ENCODE assay signal across 8 mouse cellular contexts in the genomic region with DNA sequence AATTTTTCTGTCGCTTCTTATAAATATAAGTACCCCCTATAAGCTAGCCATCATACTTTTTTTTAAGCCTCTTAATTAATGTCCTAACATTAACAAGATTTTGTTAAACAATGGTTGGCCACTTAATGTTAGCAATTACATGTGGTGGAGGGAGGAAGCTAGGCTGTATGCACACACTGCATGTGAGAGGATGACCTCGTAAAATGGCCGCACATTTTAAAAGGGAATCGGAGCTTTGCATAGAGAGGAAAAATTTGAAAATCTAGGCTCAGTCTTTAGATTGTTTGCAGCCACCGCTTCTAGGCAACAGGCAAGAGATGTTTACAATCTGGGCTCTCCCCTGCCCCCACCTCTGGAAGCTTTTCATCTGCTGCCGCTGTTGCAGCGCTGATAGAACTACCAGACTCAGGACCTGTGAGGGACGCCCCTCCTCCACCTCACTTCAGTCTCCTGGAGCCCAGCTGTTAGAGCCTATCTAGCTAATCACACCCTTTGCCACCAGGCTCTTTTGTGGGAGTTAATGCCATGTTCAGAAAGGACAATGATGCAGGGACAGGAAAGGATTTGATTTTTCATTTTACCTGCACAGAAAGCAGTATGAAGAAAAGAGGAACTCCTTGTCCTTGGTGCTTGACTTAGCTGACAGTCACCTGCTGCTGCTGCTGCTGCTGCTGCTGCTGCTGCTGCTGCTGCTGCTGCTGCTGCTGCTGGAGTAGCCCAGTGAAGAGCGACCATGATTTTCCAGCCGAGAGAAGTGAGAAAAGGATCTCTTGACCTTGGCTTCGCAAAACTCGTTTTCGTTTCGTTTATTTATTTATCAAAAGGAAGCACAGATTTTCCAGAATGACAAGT.
A peak's percentile ranks its signal among the peaks of the same experiment; 100 is the strongest.
DNase-seq lines count a peak whose midpoint lies in the region; ATAC-seq and TF ChIP-seq lines count a peak whose summit lies in the region.

No protein-coding gene starts in this region.

- peak; percentile 65 for ATAC-seq in kidney, postnatal 0 days (replicated peaks; ENCODE audit: low FRiP score, low read depth)
- ATAC-seq in stomach, embryonic 14.5 days (ENCODE audit: insufficient number of reproducible peaks, insufficient read depth, low FRiP score, low read depth), result peak; percentile 84

- no peaks in the 10 kb centered on the region for H3K9me3 ChIP-seq in kidney, postnatal 0 days (replicated peaks; ENCODE audit: low read length)
- no peaks in the 10 kb centered on the region for H3K9me3 ChIP-seq in forebrain, embryonic 10.5 days
- H3K9me3 ChIP-seq in midbrain, embryonic 10.5 days (replicated peaks), result no peaks in the 10 kb centered on the region
- H3K9me3 ChIP-seq in stomach, embryonic 14.5 days (ENCODE audit: control insufficient read depth, low read depth, low read length), result no peaks in the 10 kb centered on the region

- peak overlapping the region; percentile 14; the same call in 1 of the 2 replicates for H3K4me3 ChIP-seq in kidney, postnatal 0 days (replicated peaks; ENCODE audit: low read depth, low read length)
- H3K4me3 ChIP-seq in forebrain, embryonic 10.5 days, result peak overlapping the region; percentile 45
- peak overlapping the region; percentile 46 for H3K4me3 ChIP-seq in midbrain, embryonic 10.5 days
- H3K4me3 ChIP-seq in stomach, embryonic 14.5 days (ENCODE audit: low read depth, low read length), result peak overlapping the region; percentile 18

- intact Hi-C loops in left cerebral cortex, postnatal 14 days (cut with DNase I), result no loop called here

- no peak overlapping the region for H3K9ac ChIP-seq in kidney, postnatal 0 days (ENCODE audit: low read depth, low read length)
- peak overlapping the region; percentile 15; the same call in 1 of the 2 replicates for H3K9ac ChIP-seq in stomach, embryonic 14.5 days (replicated peaks; ENCODE audit: low read depth, low read length)

- no peaks in the 10 kb centered on the region for H3K4me1 ChIP-seq in kidney, postnatal 0 days (replicated peaks; ENCODE audit: insufficient read depth, low read length)
- peaks cover 28% of the 10 kb centered on the region for H3K4me1 ChIP-seq in forebrain, embryonic 10.5 days
- peaks cover 29% of the 10 kb centered on the region for H3K4me1 ChIP-seq in midbrain, embryonic 10.5 days
- H3K4me1 ChIP-seq in stomach, embryonic 14.5 days (ENCODE audit: control insufficient read depth, insufficient read depth, low read length), result 0 out of 2 replicates have a peak, but pooled peaks cover 5% of the 10 kb centered on the region

- H3K4me2 ChIP-seq in kidney, postnatal 0 days (ENCODE audit: low read length), result peak overlapping the region; percentile 59
- peak overlapping the region; percentile 42 for H3K4me2 ChIP-seq in stomach, embryonic 14.5 days (replicated peaks; ENCODE audit: low read depth, low read length)

- H3K36me3 ChIP-seq in kidney, postnatal 0 days (ENCODE audit: insufficient read depth, low read length), result no peaks in the 10 kb centered on the region
- H3K36me3 ChIP-seq in forebrain, embryonic 10.5 days (replicated peaks), result no peaks in the 10 kb centered on the region
- H3K36me3 ChIP-seq in midbrain, embryonic 10.5 days, result no peaks in the 10 kb centered on the region
- no peaks in the 10 kb centered on the region for H3K36me3 ChIP-seq in stomach, embryonic 14.5 days (ENCODE audit: control insufficient read depth, insufficient read depth, low read length)

- 17% methylated on average over 14 of the region's 14 CpGs for WGBS in kidney, postnatal 0 days
- 20% methylated on average over 14 of the region's 14 CpGs for WGBS in forebrain, embryonic 10.5 days
- 19% methylated on average over 14 of the region's 14 CpGs for WGBS in midbrain, embryonic 10.5 days
- WGBS in stomach, embryonic 14.5 days, result 13% methylated on average over 14 of the region's 14 CpGs

- H3K27ac ChIP-seq in kidney, postnatal 0 days, result no peak overlapping the region
- H3K27ac ChIP-seq in forebrain, embryonic 10.5 days, result peak overlapping the region; percentile 83
- H3K27ac ChIP-seq in midbrain, embryonic 10.5 days (replicated peaks), result peak overlapping the region; percentile 85
- H3K27ac ChIP-seq in stomach, embryonic 14.5 days (ENCODE audit: low read length), result no peak overlapping the region; the same call in 1 of the 2 replicates

- peak; percentile 71 for DNase-seq in kidney, postnatal 0 days (ENCODE audit: low spot score)
- DNase-seq in kidney, postnatal 14 days, result no peak
- DNase-seq in forebrain, embryonic 10.5 days (ENCODE audit: extremely low spot score, low spot score), result peak; percentile 77
- DNase-seq in heart, postnatal 4 days, result peak; percentile 17
- peak; percentile 56 to 71 for DNase-seq in left cerebral cortex, postnatal 14 days (ENCODE audit: low spot score in 2 of 2)
- DNase-seq in midbrain, embryonic 10.5 days (ENCODE audit: low spot score), result peak; percentile 77
- no peak for DNase-seq in B cell, adult 2 months

- TF ChIP-seq CTCF in kidney, postnatal 0 days (IDR thresholded peaks at IDR 0.05; ENCODE audit: low read depth), result no peak

- H3K27me3 ChIP-seq in kidney, postnatal 0 days (ENCODE audit: insufficient read depth, low read length), result no peaks in the 10 kb centered on the region
- H3K27me3 ChIP-seq in forebrain, embryonic 10.5 days (ENCODE audit: poor library complexity, severe bottlenecking), result no peaks in the 10 kb centered on the region
- H3K27me3 ChIP-seq in midbrain, embryonic 10.5 days (ENCODE audit: low read depth, poor library complexity, severe bottlenecking), result no peaks in the 10 kb centered on the region
- H3K27me3 ChIP-seq in stomach, embryonic 14.5 days (ENCODE audit: control insufficient read depth, insufficient read depth, low read length), result no peaks in the 10 kb centered on the region

Comparison
In these comparisons a context has a peak if more than half of its experiments do, and no peak if none do; other contexts are left out.
1. DNase-seq: peak in kidney, postnatal 0 days (single experiment), forebrain, embryonic 10.5 days (single experiment), heart, postnatal 4 days (single experiment), left cerebral cortex, postnatal 14 days (2 of 2) and midbrain, embryonic 10.5 days (single experiment); none in kidney, postnatal 14 days (single experiment) and B cell, adult 2 months (0 of 2).
2. H3K27ac ChIP-seq: peak in forebrain, embryonic 10.5 days (single experiment) and midbrain, embryonic 10.5 days (single experiment); none in kidney, postnatal 0 days (single experiment) and stomach, embryonic 14.5 days (single experiment).
3. Peak in every context shown above with its lines, with median percentiles within 50 percentile points of each other: H3K4me3 ChIP-seq.